Comparison of ENCODE assay signal across 20 mouse cellular contexts in the genomic region with DNA sequence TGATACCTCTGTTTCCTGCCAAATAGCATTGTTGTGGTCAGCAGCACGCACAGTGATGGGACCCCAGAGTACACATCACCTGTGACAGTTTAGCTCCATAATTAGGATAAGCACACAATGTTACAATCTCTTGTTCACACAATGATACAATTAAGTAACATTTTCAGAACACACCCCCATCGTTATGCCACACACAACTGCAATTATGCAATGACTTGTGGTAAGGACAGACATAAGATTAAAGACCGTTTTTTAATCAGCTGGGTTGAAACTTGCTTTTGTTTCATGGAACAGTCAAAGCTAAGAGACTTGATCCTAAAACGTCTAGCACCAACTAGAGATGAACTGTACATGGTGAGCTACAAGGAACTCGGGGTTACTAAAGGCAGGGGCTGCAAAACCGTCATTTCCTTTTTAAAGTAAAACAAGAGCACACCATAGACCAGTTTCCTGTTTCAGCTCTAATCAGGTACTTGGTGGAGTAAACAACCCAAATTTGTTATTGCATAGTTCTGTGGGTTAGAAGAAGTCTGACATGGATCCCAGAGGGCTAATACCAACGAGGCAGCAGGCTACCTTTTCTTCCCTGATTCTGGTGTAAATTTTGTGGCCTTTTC. TPM values are rescaled to one million over a fixed set of nuclear protein-coding genes. Genes with fewer than 3 reads are reported as not detected.
A peak's percentile ranks its signal among the peaks of the same experiment; 100 is the strongest.
DNase-seq lines count a peak whose midpoint lies in the region; ATAC-seq and TF ChIP-seq lines count a peak whose summit lies in the region.
"Had no signal": no experiment of that assay in that cellular context is flagged by ENCODE, and none has a peak within 500 bp of the region (broad histone marks: within the 10 kb centered on the region; RNA-seq: fewer than 3 reads in every experiment).

No protein-coding gene starts in this region.

- peak overlapping the region; percentile 52 for H3K27ac ChIP-seq in spleen, adult 2 months (ENCODE audit: insufficient read depth, low read length)
- no peak overlapping the region for H3K27ac ChIP-seq in kidney, embryonic 16.5 days (ENCODE audit: low read length)
- H3K27ac ChIP-seq: forebrain, embryonic 10.5 days; hindbrain, postnatal 0 days; midbrain, embryonic 10.5 days; neural tube, embryonic 13.5 days had no signal

- no peaks in the 10 kb centered on the region for H3K36me3 ChIP-seq in spleen, adult 2 months (ENCODE audit: control insufficient read depth, insufficient read depth, low read length)
- H3K36me3 ChIP-seq in kidney, embryonic 16.5 days (ENCODE audit: insufficient read depth, low read length), result no peaks in the 10 kb centered on the region
- H3K36me3 ChIP-seq: forebrain, embryonic 10.5 days; midbrain, embryonic 10.5 days; neural tube, embryonic 13.5 days had no signal

- H3K9me3 ChIP-seq in kidney, embryonic 16.5 days (ENCODE audit: low read length), result no peaks in the 10 kb centered on the region
- H3K9me3 ChIP-seq: forebrain, embryonic 10.5 days; midbrain, embryonic 10.5 days had no signal

- H3K27me3 ChIP-seq in spleen, adult 2 months (ENCODE audit: control insufficient read depth, insufficient read depth, low read length), result no peaks in the 10 kb centered on the region
- no peaks in the 10 kb centered on the region for H3K27me3 ChIP-seq in kidney, embryonic 16.5 days (ENCODE audit: insufficient read depth, low read length)
- H3K27me3 ChIP-seq: neural tube, embryonic 13.5 days had no signal

- peak in 1 of 2 experiments; percentile 33 for DNase-seq in spleen, adult 2 months (ENCODE audit: low read depth in 1 of 2, low spot score in 2 of 2)
- DNase-seq in spleen, adult 18-20 months, result no peak
- DNase-seq in layer of hippocampus, adult 11-12 months (ENCODE audit: low spot score), result no peak
- no peak for DNase-seq in layer of hippocampus, adult 8-10 months (ENCODE audit: low spot score in 2 of 2)
- DNase-seq: adrenal gland, postnatal 36 days; cerebellum, adult 2 months; gastrocnemius, postnatal 25 days; heart, postnatal 36 days; kidney, adult 2 months; kidney, postnatal 25 days; lung, embryonic 14.5 days; right cerebral cortex, postnatal 14 days had no signal

- H3K4me1 ChIP-seq in spleen, adult 2 months (ENCODE audit: control insufficient read depth, insufficient read depth, insufficient read length), result peaks cover 7% of the 10 kb centered on the region
- H3K4me1 ChIP-seq in kidney, embryonic 16.5 days (ENCODE audit: insufficient read depth, low read length), result no peaks in the 10 kb centered on the region
- H3K4me1 ChIP-seq: forebrain, embryonic 10.5 days; neural tube, embryonic 13.5 days had no signal

- no peak overlapping the region for H3K4me2 ChIP-seq in kidney, embryonic 16.5 days (replicated peaks; ENCODE audit: low read depth, low read length)
- H3K4me2 ChIP-seq: heart, embryonic 11.5 days; lung, embryonic 14.5 days; neural tube, embryonic 13.5 days had no signal

- peak; percentile 92 for ATAC-seq in CD4-positive, CD25-positive, alpha-beta regulatory T cell, adult 4 months
- ATAC-seq in inflammation-experienced regulatory T-cells, adult 6 months, result peak; percentile 90
- no peak for ATAC-seq in kidney, embryonic 16.5 days (ENCODE audit: low FRiP score, low TSS enrichment)
- ATAC-seq: hindbrain, postnatal 0 days had no signal

- H3K9ac ChIP-seq in kidney, embryonic 16.5 days (replicated peaks; ENCODE audit: low read length), result no peak overlapping the region
- H3K9ac ChIP-seq: lung, embryonic 14.5 days; neural tube, embryonic 13.5 days had no signal

- TF ChIP-seq POLR2A in spleen, adult 2 months (IDR thresholded peaks at IDR 0.05; ENCODE audit: low read depth, low read length), result no peak

- WGBS in spleen, adult 2 months, result 23% methylated on average over 7 of the region's 7 CpGs
- 72% methylated on average over 7 of the region's 7 CpGs for WGBS in kidney, embryonic 16.5 days

- no peak for TF ChIP-seq CTCF in spleen, adult 2 months (IDR thresholded peaks at IDR 0.05; ENCODE audit: extremely low read depth, insufficient read depth, insufficient read length, insufficient replicate concordance)

- no peak overlapping the region for H3K4me3 ChIP-seq in spleen, adult 2 months (ENCODE audit: extremely low read depth, insufficient read depth, insufficient read length)
- H3K4me3 ChIP-seq in kidney, embryonic 16.5 days (ENCODE audit: low read length), result no peak overlapping the region
- H3K4me3 ChIP-seq: forebrain, embryonic 10.5 days; midbrain, embryonic 10.5 days; neural tube, embryonic 13.5 days had no signal

RNA-seq across cellular contexts. Expression of a gene that starts 28.8 kb away (rescaled TPM):
- 9.4 and 9.7 TPM in 2 replicates for polyA plus RNA-seq in spleen, adult 2 months (2012; rRNA removed)
- polyA plus RNA-seq in CD4-positive, CD25-positive, alpha-beta regulatory T cell, adult 4 months (2017; shearing (Covaris generic)), result 1 to 10 TPM; 3.1 to 7.4 TPM
- polyA plus RNA-seq in inflammation-experienced regulatory T-cells, adult 6 months (2017; shearing (Covaris generic)), result 1 to 10 TPM; 1.4 to 4.7 (median 2.2) TPM
- 210 and 244 TPM in 2 replicates for polyA plus RNA-seq in kidney, embryonic 16.5 days (2015; fragmentation: Nextera tagmentation; extraction: Ambion mirVana)
- total RNA-seq in layer of hippocampus, adult 8-10 months (2022), result 10 to 100 TPM in 3 of 4 experiments, 1 to 10 TPM in 1; 9.4 to 18.2 (median 12.6) TPM

Comparison
In these comparisons a context has a peak if more than half of its experiments do, and no peak if none do; other contexts are left out.
1. RNA of a gene that starts 28.8 kb away (polyA plus RNA-seq): 210 to 244 TPM in kidney, embryonic 16.5 days; 9.4 to 9.7 TPM in spleen, adult 2 months, 3.1 to 7.4 TPM in CD4-positive, CD25-positive, alpha-beta regulatory T cell, adult 4 months and 1.4 to 4.7 TPM in inflammation-experienced regulatory T-cells, adult 6 months; every median in the first group is over 10 times any median in the second.